Mouse (Mus musculus) lung, postnatal 0 days (tissue): ENCODE measurements at regions not wholly inside any gene's neighbourhood (a gene's known extent, or its start where the extent isn't known, plus 50 kb on each side); places are given as distances from the start of the nearest gene placed in this dataset.

Source experiments
- ATAC-seq: fragments of 200-750 bp; cut with Nextera tagmentation; 2 replicates; pipeline ENCODE4 v1.8.0; 2017; ENCODE audit warnings: moderate library complexity
- DNase-seq: peaks from one replicate; pipeline ENCODE4 v3.0.0-alpha.2; 2016; ENCODE audit warnings: low spot score
- H3K27ac ChIP-seq: fragments of 300-500 bp; sonication (generic); 2 replicates; pipeline ENCODE4 v1.5.1; 2014; ENCODE audit warnings: antibody characterized with exemption, mild to moderate bottlenecking, low read length, mixed read lengths
- H3K27me3 ChIP-seq: fragments of 300-500 bp; sonication (generic); replicated peaks from 2 replicates; pipeline ENCODE4 v1.6.1; 2014; ENCODE audit warnings: low read length, mixed read lengths; ENCODE audit not compliant: insufficient read depth
- H3K36me3 ChIP-seq: fragments of 300-500 bp; sonication (generic); 2 replicates; pipeline ENCODE4 v1.6.1; 2014; ENCODE audit warnings: low read length, mixed read lengths; ENCODE audit not compliant: insufficient read depth
- H3K4me1 ChIP-seq: fragments of 300-500 bp; sonication (generic); 2 replicates; pipeline ENCODE4 v1.6.1; 2014; ENCODE audit warnings: antibody characterized with exemption, low read depth, low read length, mixed read lengths; ENCODE audit not compliant: insufficient read depth
- H3K4me2 ChIP-seq: fragments of 300-500 bp; sonication (generic); replicated peaks from 2 replicates; pipeline ENCODE4 v1.6.1; 2014; ENCODE audit warnings: low read depth, mild to moderate bottlenecking, low read length, moderate library complexity, mixed read lengths
- H3K4me3 ChIP-seq: fragments of 300-500 bp; sonication (generic); 2 replicates; pipeline ENCODE4 v1.5.1; 2014; ENCODE audit warnings: low read depth, low read length
- H3K9ac ChIP-seq: fragments of 300-500 bp; sonication (generic); replicated peaks from 2 replicates; pipeline ENCODE4 v1.6.1; 2014; ENCODE audit warnings: low read depth, mild to moderate bottlenecking
- H3K9me3 ChIP-seq: fragments of 300-500 bp; sonication (generic); 2 replicates; pipeline ENCODE4 v1.6.1; 2016; ENCODE audit warnings: low read length, mixed read lengths
- CTCF ChIP-seq: IDR thresholded peaks from 2 replicates; pipeline ENCODE4 v1.5.1; 2016; ENCODE audit warnings: antibody characterized with exemption, mild to moderate bottlenecking
- EP300 ChIP-seq: IDR thresholded peaks from 2 replicates; pipeline ENCODE4 v1.6.1; 2016; ENCODE audit warnings: antibody characterized with exemption, mild to moderate bottlenecking, control low read depth
- WGBS: fragments of 180-500 bp; shearing (Covaris S2); extraction: QIAGEN DNeasy Blood & Tissue Kit; methylation state at CpG from one replicate; pipeline ENCODE4 v1.1.7; 2014; 5-methylcytosine and 5-hydroxymethylcytosine counted together

DNA sequence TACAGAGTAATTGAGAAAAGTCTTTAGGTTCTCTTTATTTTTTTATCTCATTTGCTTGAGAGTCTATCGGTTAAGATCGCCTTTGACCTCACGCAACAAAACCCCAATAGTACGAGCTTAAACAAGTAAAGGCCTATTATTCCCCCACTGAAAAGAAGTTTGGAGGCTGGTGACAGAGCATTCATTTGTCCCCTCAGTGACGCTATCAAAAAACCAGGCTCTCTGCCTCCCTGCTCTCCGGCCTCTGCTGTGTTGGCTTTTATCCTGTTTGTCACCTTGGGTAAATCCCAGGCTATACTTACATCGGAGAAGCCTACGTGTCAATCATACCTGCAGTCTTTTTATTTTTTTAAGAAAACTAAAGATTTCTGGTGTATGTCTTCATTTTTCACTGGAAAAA, 112.9 kb downstream of the Gm9376 start:
- no peaks in the 10 kb centered on the region for H3K4me1 ChIP-seq
- ATAC-seq (no peak), DNase-seq (no peak)
- no peaks in the 10 kb centered on the region for H3K27me3 ChIP-seq
- no peaks in the 10 kb centered on the region for H3K9me3 ChIP-seq
- WGBS, result 85% methylated on average over 8 of the region's 8 CpGs
- no peak overlapping the region for H3K4me3 ChIP-seq
- H3K36me3 ChIP-seq, result no peaks in the 10 kb centered on the region
- TF ChIP-seq CTCF (no peak), EP300 (no peak)
- H3K27ac ChIP-seq, result no peak overlapping the region
- H3K4me2 ChIP-seq, result no peak overlapping the region
- H3K9ac ChIP-seq, result no peak overlapping the region

DNA sequence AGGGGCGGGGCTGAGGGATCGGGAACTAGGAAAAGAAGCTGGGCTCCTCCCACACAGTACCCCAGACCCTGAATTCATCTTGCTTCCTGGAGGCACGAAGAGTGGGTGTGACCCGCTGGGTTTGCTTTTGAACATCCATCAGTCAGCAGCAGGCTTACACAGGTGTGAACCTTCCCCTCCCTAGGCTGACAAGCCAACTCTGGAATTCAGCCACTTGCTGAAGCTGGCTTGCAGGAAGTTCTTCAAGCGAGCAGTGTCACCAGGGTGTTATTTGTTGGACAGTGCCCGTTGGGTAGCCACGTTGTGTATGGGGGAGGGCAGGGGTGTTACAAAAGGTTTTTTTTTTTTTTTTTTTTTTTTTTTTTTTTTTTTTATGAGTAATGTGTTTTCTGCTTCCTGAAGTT, 118.8 kb downstream of the Gm9376 start:
- no peaks in the 10 kb centered on the region for H3K36me3 ChIP-seq
- ATAC-seq (peak; percentile 44), DNase-seq (peak; percentile 47)
- no peaks in the 10 kb centered on the region for H3K4me1 ChIP-seq
- TF ChIP-seq CTCF, result no peak
- TF ChIP-seq EP300, result no peak
- H3K4me2 ChIP-seq, result 0 out of 2 replicates have a peak overlapping the region, but pooled peaks have one; percentile 8
- WGBS, result 2% methylated on average over 6 of the region's 7 CpGs
- H3K27me3 ChIP-seq, result no peaks in the 10 kb centered on the region
- no peak overlapping the region for H3K27ac ChIP-seq
- H3K9me3 ChIP-seq, result no peaks in the 10 kb centered on the region
- no peak overlapping the region for H3K9ac ChIP-seq
- no peak overlapping the region for H3K4me3 ChIP-seq

DNA sequence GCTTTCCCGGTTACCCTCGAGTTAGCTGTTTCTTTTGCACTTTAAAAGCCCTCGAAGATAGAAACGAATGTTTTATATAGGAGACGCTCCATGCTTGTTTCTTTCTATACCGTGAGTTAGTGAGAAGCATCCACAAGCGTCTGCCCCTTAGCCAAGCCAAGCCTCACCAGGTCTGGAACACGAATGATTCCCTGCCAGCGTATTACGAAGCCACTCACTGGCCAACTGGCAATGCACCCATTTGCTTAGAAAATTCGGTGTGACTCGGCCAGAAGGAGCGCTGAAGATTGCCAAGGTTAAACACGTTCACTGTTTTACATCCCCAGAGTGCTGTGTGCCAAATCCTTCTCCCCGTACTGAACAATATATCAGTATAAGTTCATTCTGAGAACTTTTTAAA, 121.3 kb downstream of the Gm9376 start:
- 79% methylated on average over 15 of the region's 15 CpGs for WGBS
- no peak for TF ChIP-seq EP300
- no peak for TF ChIP-seq CTCF
- H3K4me2 ChIP-seq, result no peak overlapping the region
- ATAC-seq (no peak), DNase-seq (no peak)
- no peaks in the 10 kb centered on the region for H3K9me3 ChIP-seq
- H3K9ac ChIP-seq, result no peak overlapping the region
- no peaks in the 10 kb centered on the region for H3K36me3 ChIP-seq
- no peak overlapping the region for H3K4me3 ChIP-seq
- no peak overlapping the region for H3K27ac ChIP-seq
- H3K27me3 ChIP-seq, result no peaks in the 10 kb centered on the region
- H3K4me1 ChIP-seq, result no peaks in the 10 kb centered on the region

DNA sequence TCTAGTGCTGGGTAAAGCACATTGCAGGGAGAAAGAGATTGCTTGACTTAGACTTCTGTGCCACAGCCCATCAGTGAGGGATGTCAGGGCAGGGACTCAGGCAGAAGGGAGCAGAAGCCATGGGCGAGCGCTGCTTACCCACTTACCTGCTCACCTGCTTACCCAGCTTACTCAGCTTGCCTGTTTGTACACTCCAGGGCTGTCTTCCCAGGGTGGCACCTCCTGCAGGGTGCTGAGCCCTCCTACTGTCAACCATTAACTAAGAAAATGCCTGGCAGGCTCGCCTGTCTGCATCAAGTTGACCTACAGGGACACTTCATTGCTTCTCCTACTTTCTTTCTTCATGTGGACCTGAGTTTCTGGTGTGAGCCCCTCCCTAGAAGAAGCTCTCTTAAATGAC, 124.0 kb downstream of the Gm9376 start:
- no peak overlapping the region for H3K27ac ChIP-seq
- no peaks in the 10 kb centered on the region for H3K9me3 ChIP-seq
- H3K9ac ChIP-seq, result no peak overlapping the region
- H3K27me3 ChIP-seq, result no peaks in the 10 kb centered on the region
- ATAC-seq (no peak), DNase-seq (no peak)
- no peaks in the 10 kb centered on the region for H3K36me3 ChIP-seq
- no peaks in the 10 kb centered on the region for H3K4me1 ChIP-seq
- H3K4me3 ChIP-seq, result no peak overlapping the region
- H3K4me2 ChIP-seq, result no peak overlapping the region
- 36% methylated on average over 3 of the region's 3 CpGs for WGBS
- no peak for TF ChIP-seq EP300

DNA sequence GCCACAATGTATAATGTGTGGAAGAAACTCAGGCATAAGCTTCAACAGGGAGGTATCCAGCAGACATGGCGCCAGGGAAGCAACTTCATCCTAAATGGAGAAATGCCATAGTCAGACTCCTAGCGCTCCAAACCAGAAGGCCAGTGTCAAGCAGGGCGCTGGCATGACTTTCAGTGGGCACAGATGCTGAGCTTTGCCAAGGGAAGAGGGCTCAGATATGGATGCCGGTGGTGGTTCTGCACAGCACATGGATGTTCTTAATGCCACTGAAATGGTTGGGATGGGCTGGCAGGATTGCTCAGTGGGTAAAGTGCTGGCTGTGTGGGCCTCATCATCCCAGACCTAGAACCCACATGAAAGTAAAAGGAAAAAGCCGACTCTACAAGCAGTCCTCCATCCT, 124.8 kb downstream of the Gm9376 start:
- 89% methylated on average over 5 of the region's 5 CpGs for WGBS

DNA sequence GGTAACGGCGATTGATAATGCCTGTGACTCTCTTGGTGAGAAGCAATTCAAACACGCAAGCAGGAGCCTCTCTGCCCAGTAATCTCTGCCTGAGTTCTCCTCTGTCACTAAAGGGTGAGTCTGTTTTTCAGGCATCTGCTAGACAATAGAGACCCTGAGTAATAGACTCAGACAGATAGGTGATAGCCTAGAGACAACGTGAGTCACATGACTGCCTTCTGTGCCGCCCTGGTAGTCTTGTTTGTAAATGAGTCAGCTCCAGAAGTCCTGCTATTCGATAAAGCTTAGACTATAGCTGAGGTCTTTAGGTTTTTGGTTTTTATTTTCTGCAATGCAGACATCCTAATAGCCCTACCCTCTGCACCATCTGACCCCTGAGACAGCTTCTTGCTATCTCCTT, 126.9 kb downstream of the Gm9376 start:
- DNase-seq (no peak), ATAC-seq (no peak)
- no peak overlapping the region for H3K4me3 ChIP-seq
- H3K36me3 ChIP-seq, result no peaks in the 10 kb centered on the region
- H3K27ac ChIP-seq, result no peak overlapping the region
- H3K9ac ChIP-seq, result no peak overlapping the region
- no peaks in the 10 kb centered on the region for H3K27me3 ChIP-seq
- H3K4me1 ChIP-seq, result no peaks in the 10 kb centered on the region
- no peaks in the 10 kb centered on the region for H3K9me3 ChIP-seq
- WGBS, result 61% methylated on average over 6 of the region's 6 CpGs
- no peak overlapping the region for H3K4me2 ChIP-seq
- TF ChIP-seq CTCF (no peak), EP300 (no peak)

More for the DNA sequence above, 124.8 kb downstream of the Gm9376 start:
- no peak overlapping the region for H3K4me2 ChIP-seq
- H3K27ac ChIP-seq, result no peak overlapping the region
- H3K27me3 ChIP-seq, result no peaks in the 10 kb centered on the region
- DNase-seq (no peak), ATAC-seq (no peak)
- H3K36me3 ChIP-seq, result no peaks in the 10 kb centered on the region
- no peaks in the 10 kb centered on the region for H3K9me3 ChIP-seq
- no peaks in the 10 kb centered on the region for H3K4me1 ChIP-seq
- no peak overlapping the region for H3K9ac ChIP-seq
- no peak overlapping the region for H3K4me3 ChIP-seq
- no peak for TF ChIP-seq CTCF

DNA sequence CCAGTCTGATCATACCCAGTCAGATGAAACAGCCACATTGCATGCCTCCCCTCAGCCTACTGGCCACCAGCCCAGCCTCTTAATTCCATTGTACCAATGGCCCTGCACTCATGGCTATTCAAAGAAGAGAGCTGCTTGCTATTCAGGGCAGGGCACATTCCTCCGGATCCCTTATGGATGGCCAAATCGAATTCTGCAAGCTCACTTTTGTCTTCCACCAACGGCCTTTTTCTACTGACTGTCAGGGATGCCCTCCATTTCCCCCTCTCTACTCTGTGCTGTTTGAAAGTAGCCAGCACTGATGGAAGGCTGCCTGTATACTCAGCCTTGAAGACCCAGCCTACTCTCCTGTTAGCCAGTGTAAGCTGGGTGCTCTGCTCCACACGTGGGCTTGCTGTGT, 147.5 kb downstream of the Gm9376 start:
- DNase-seq, result no peak
- TF ChIP-seq EP300, result no peak
- no peak for TF ChIP-seq CTCF
- Histone ChIP-seq H3K4me1 (no peaks in the 10 kb centered on the region), H3K4me2 (no peak overlapping the region), H3K27ac (no peak overlapping the region), H3K4me3 (no peak overlapping the region), H3K9me3 (no peaks in the 10 kb centered on the region), H3K36me3 (no peaks in the 10 kb centered on the region), H3K27me3 (no peaks in the 10 kb centered on the region; the same call in 1 of the 2 replicates), H3K9ac (no peak overlapping the region)
- no peak for ATAC-seq
- 64% methylated on average over 4 of the region's 4 CpGs for WGBS
